Mouse (Mus musculus) adrenal gland, adult 2 months (tissue): ENCODE results near the gene Cnksr1. TPM values are rescaled to one million over a fixed set of nuclear protein-coding genes. Genes with fewer than 3 reads are reported as not detected.
A peak's percentile ranks its signal among the peaks of the same experiment; 100 is the strongest.
"Not testable (repeated sequence)": the region's sequence is repeated elsewhere in the genome, so short reads cannot be mapped to it uniquely, and the experiment has no call there.

Experiments used
- DNase-seq: peaks from one replicate; pipeline ENCODE4 v3.0.0; 2021
- long read RNA-seq: library from polyadenylated mRNA; stranded (forward); transcript quantifications from one replicate; pipeline ENCODE4 v2.0.0, GENCODE M21; 2021
- polyA plus RNA-seq: library from polyadenylated mRNA; depleted of rRNA; stranded (reverse); fragments of >200 nt; gene quantifications from 2 replicates; pipeline ENCODE4 v1.2.3, GENCODE M21; 2012; rRNA removed
- total RNA-seq, 2 experiments: library from RNA; stranded (reverse); gene quantifications; 2 replicates each; pipeline ENCODE4 v1.2.3; 2021

Gene Cnksr1
- total RNA-seq (under 1 TPM; 0.31 to 0.66 TPM), polyA plus RNA-seq (0.03 and 0.08 TPM in 2 replicates)
- long read RNA-seq, partial matches to known transcripts: 1 of 1 reads
- long read RNA-seq, other reads (novel, unspliced or antisense): 0 of 1 reads

GRCm38 (mm10) chr4:134238279-134238651, at the start of gene Cnksr1:
Gene Cnksr1, minus strand, starts transcription at chr4:134238399.
- peak; percentile 93 for DNase-seq

GRCm38 (mm10) chr4:134287575-134288025, 49.4 kb upstream of the Cnksr1 start, which contains the start of gene Pdik1l:
Gene Pdik1l, minus strand, starts transcription at chr4:134287895.
- peak; percentile 85 for DNase-seq

GRCm38 (mm10) chr4:134287168-134287564, 49.0 kb upstream of the Cnksr1 start:
- DNase-seq: peak; percentile 99

- DNase-seq: no peak
Measured at GRCm38 (mm10) chr4:134286226-134287167, 48.3 kb upstream of the Cnksr1 start.

- no peak for DNase-seq
Measured at GRCm38 (mm10) chr4:134284942-134285341, 46.7 kb upstream of the Cnksr1 start.

GRCm38 (mm10) chr4:134273417-134274345, 35.5 kb upstream of the Cnksr1 start:
- DNase-seq: peak; percentile 48

- no peak for DNase-seq
Measured at GRCm38 (mm10) chr4:134272731-134273416, 34.7 kb upstream of the Cnksr1 start.

- no peak for DNase-seq
Measured at GRCm38 (mm10) chr4:134271979-134272378, 33.8 kb upstream of the Cnksr1 start.

- not testable (repeated sequence) for DNase-seq
Measured at GRCm38 (mm10) chr4:134269622-134270021, 31.4 kb upstream of the Cnksr1 start.

- no peak for DNase-seq
Measured at GRCm38 (mm10) chr4:134268102-134268655, 30.0 kb upstream of the Cnksr1 start.

GRCm38 (mm10) chr4:134265860-134266585, 27.8 kb upstream of the Cnksr1 start:
- DNase-seq: no peak

- peak; percentile 62 for DNase-seq
Measured at GRCm38 (mm10) chr4:134263191-134263590, 25.0 kb upstream of the Cnksr1 start.

- DNase-seq: no peak
Measured at GRCm38 (mm10) chr4:134258354-134258753, 20.2 kb upstream of the Cnksr1 start.

GRCm38 (mm10) chr4:134257198-134258009, 19.2 kb upstream of the Cnksr1 start:
- DNase-seq: no peak

GRCm38 (mm10) chr4:134256407-134257197, 18.4 kb upstream of the Cnksr1 start:
- DNase-seq: peak; percentile 51

- DNase-seq: peak; percentile 21
Measured at GRCm38 (mm10) chr4:134255854-134256253, 17.7 kb upstream of the Cnksr1 start.

GRCm38 (mm10) chr4:134254835-134255234, 16.6 kb upstream of the Cnksr1 start:
- no peak for DNase-seq

- DNase-seq: peak; percentile 35
Measured at GRCm38 (mm10) chr4:134253722-134254324, 15.6 kb upstream of the Cnksr1 start, which contains the start of gene Grrp1. Gene Grrp1, minus strand, starts transcription at chr4:134254106.
